Mouse (Mus musculus): ENCODE data around the gene Lrrc41.

GRCm38 (mm10) chr4:116141736-116142135, 66.7 kb downstream of the Lrrc41 start:
- TF ChIP-seq CTCF (IDR thresholded peaks at IDR 0.05; ENCODE audit: control insufficient read depth, insufficient read depth, insufficient replicate concordance, low read depth, low read length) (no peak), POLR2A (IDR thresholded peaks at IDR 0.05; ENCODE audit: control insufficient read depth, low read depth, low read length) (no peak)

Data from testis, adult 2 months (tissue).